Mouse (Mus musculus) adrenal gland, adult (tissue): ENCODE measurements around the gene Cep128.
"Not testable (repeated sequence)": the region's sequence is repeated elsewhere in the genome, so short reads cannot be mapped to it uniquely, and the experiment has no call there.

ENCODE experiments used
- DNase-seq, 2 experiments: peaks; one replicate each; pipeline ENCODE4 v3.0.0; 2022 to 2023; ENCODE audit warnings: low spot score in 1 of 2; ENCODE audit not compliant: inconsistent age in 2 of 2

Cep128 gene

DNA sequence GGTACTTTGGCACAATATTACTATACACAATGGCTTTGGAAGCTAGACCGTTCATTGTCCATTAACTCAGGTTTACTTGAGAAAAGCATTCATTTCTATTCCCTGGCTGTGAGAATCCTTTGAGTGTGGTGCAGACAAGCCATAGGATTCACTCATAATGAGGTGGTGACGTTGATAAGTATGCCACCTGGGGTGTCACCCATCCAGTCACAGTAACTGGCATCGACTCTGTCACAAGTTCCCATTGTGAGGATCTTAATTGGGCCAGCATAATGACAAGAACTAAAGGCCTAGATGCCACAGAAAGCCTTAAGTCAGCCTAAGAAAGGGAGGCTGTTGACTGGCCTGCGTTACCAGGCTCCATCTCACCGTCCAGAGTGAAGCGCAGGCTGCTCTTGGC, 396.9 kb downstream of the Cep128 start:
- DNase-seq, result no peak

- DNase-seq, result no peak
Observed at GRCm38 (mm10) chr12:90982018-90982417, 402.2 kb downstream of the Cep128 start.

DNA sequence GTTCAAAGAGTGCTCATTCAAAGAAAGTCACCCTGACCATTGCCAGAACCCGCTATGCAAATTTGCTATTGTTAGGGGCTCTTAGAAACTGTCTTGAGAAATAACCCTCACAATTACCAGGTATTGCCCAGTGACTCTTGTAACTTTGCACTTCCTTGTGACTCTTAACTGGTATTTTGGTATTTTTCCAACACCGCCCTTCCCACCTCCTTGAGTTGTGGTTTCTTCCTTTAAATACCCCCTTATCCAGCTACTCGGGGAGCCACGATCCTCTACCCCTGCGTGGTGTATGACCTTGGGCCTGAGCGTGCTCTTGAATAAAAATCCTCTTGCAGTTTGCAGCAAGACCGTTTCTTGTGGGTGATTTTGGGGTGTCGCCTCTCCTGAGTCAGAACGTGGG, 407.8 kb downstream of the Cep128 start:
- not testable (repeated sequence) for DNase-seq

- DNase-seq, result no peak
Observed at GRCm38 (mm10) chr12:90975429-90975828, 408.8 kb downstream of the Cep128 start.

GRCm38 (mm10) chr12:90971156-90971555, 413.1 kb downstream of the Cep128 start:
- no peak for DNase-seq

DNA sequence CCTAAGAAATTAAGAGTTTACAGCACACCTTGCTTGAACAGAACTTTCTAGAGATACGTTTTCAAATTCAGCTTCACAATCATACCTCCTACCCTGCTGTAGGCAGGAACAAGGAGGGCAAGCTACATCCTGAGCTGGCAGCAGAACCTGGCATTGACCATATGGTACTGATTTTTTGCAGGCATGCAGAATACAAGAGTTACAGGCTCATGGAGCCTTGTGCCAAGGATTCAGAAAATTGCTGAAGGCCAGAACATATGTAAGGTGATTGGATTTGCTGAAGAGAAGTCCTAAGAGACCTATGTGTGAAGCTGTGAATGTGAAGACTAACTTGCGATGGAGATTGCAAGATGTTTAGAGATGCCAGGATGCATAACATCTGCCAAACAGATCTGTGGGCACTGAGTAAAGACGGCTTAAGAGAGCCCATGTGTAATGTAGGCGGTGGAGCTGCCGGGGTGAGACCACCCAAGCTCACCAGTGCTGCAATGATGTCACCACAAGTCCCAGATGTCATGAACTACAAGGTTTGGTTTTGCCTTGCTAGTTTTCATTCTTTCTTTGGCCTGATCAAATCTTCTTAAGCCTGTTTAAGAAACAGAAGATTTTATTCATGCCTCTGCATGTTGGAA, 422.7 kb downstream of the Cep128 start:
- DNase-seq, result no peak

DNA sequence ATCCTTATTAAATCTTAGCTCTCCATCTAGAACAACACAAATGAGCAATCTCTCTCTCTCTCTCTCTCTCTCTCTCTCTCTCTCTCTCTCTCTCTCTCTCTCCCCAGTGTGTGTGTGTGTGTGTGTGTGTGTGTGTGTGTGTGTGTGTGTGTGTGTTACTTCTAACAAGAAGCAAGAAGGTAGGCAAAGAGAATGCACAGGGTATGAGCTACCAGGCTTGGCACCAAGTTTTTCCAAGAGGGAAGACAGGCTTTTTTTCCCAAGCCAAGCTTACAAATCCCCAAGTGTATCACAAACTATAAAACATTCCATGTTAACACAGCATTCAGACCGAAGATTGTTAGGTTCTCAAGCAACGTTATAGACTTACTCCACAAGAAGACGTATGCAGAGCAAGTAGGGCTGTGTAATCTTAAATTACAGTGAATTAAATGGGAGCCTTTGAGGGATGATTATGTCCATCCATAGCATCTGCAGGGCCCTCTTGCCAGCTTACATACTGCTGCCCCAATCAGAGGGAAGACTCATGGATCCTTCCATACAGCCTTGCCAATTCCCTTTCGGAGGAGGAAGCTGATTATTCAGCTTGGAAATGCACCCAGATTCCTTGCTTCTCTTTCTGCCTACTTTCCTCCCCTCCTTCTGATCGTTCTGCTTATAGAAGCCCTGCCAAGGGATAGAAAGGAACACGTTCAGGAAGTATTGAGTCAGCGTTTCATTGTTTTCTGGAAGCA, 429.3 kb downstream of the Cep128 start:
- DNase-seq, result no peak
